Mouse (Mus musculus) small intestine, adult 2 months (tissue): ENCODE results near the gene Col1a1.

ENCODE experiments used
- CTCF ChIP-seq: fragments of 200-500 bp; IDR thresholded peaks from 2 replicates; pipeline ENCODE4 v1.5.1; 2012; ENCODE audit warnings: low read depth, mild to moderate bottlenecking, control low read depth, inconsistent platforms, low read length, moderate library complexity, mixed read lengths; ENCODE audit not compliant: insufficient replicate concordance, insufficient read length; ENCODE audit errors: extremely low read depth
- POLR2A ChIP-seq: fragments of 200-500 bp; IDR thresholded peaks from 2 replicates; pipeline ENCODE4 v1.6.1; 2012; ENCODE audit warnings: low read depth, mild to moderate bottlenecking, control low read depth, inconsistent platforms, low read length, moderate library complexity

DNA sequence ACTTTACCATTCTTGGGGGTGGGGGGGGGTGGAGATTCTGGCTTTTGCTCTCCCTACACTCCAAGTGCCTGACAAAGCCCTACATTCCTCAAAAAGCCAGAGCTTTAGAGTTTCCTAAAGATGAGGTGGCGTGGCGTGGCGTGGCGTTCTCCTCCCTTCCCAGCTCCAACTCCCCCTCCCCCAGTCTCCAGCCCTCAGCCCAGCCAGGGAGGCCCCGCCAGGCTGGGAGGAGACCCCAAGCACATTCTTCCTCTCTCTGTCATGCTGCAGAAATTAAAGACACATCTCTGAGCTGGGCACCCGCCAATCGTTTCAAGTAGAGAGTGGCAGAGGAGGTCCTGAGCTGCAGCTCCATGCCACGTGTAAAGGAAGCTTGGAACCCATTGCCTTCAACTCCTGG is 2.4 kb upstream of the Col1a1 start:
- no peak for TF ChIP-seq CTCF
- TF ChIP-seq POLR2A, result no peak
